Mouse (Mus musculus): Measurements from ENCODE around the gene Arhgef28.

- TF ChIP-seq CTCF (IDR thresholded peaks at IDR 0.05; ENCODE audit: extremely low read depth, insufficient read depth, low read length) (no peak), POLR2A (IDR thresholded peaks at IDR 0.05; ENCODE audit: extremely low read depth, insufficient read depth, low read length) (no peak)
Measured at GRCm38 (mm10) chr13:98204371-98204770, 1.9 kb downstream of the Arhgef28 start.
